Mouse (Mus musculus): ENCODE data around the gene Spata7. TPM values are rescaled to one million over a fixed set of nuclear protein-coding genes. Genes with fewer than 3 reads are reported as not detected.
A peak's percentile ranks its signal among the peaks of the same experiment; 100 is the strongest.

Gene Spata7
- polyA plus RNA-seq, 2 experiments = 8.4 to 12.5 TPM

DNA sequence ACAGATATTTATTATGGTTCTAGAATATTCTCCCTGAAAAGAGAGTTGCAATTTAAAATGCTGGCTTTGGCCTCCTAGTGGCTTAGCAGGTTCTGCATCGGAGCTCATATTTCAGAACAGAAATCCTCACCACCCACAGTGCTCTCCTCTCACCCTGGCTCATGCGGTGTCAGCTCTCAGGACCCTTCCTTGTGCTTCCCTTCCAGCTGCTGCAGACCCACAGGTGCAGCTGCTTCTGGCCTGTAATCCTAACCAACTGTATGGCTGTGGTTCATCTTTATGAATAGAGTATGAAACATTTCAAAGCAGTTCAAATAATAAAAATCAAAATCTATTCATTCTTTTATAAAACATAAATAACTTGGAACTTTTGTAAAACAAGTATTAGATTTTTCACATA is 28.9 kb downstream of the Spata7 start:
- 42% methylated on average over 2 of the region's 2 CpGs for WGBS
- DNase-seq (ENCODE audit: low spot score) = no peak

DNA sequence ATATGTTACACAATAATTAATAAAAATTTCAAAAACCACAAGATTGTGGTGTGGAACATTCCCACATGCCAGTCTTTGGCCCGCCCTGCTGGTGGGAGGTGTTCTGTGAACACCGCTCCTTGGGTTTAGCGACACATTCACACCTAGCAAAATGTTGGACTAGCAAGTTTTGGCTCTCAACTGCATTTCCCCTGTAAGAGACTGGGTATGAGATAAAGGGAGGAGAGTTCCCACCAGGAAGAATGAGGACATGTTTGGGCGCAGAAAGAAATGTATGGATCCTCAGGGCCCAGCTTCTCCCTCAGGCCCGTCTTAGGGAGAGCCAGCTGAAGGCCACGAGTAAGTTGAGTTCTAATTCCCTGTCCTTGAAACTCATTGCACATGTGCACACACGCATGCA is 34.7 kb downstream of the Spata7 start:
- Histone ChIP-seq H3K9ac (ENCODE audit: low read depth, low read length, severe bottlenecking) (no peak overlapping the region), H3K4me3 (replicated peaks; ENCODE audit: low read length) (no peak overlapping the region), H3K4me2 (replicated peaks; ENCODE audit: low read depth, low read length, severe bottlenecking) (no peak overlapping the region), H3K27ac (replicated peaks; ENCODE audit: low read depth, low read length) (no peak overlapping the region), H3K27me3 (ENCODE audit: control insufficient read depth, insufficient read depth, low read length) (no peaks in the 10 kb centered on the region), H3K4me1 (ENCODE audit: control insufficient read depth, insufficient read depth, low read length) (no peaks in the 10 kb centered on the region), H3K9me3 (ENCODE audit: control insufficient read depth, low read length) (no peaks in the 10 kb centered on the region), H3K36me3 (ENCODE audit: control insufficient read depth, insufficient read depth, low read length) (peaks cover 28% of the 10 kb centered on the region)
- TF ChIP-seq POLR2A (IDR thresholded peaks at IDR 0.05; ENCODE audit: borderline replicate concordance, extremely low read depth, insufficient read depth, insufficient read length) = no peak
- no peak for DNase-seq (ENCODE audit: low spot score)
- 88% methylated on average over 7 of the region's 7 CpGs for WGBS
- ATAC-seq (ENCODE audit: low FRiP score, low read depth) = no peak

More for the DNA sequence above, 28.9 kb downstream of the Spata7 start:
- peaks cover 21% of the 10 kb centered on the region for H3K36me3 ChIP-seq (ENCODE audit: control insufficient read depth, insufficient read depth, low read length)
- no peaks in the 10 kb centered on the region for H3K27me3 ChIP-seq (ENCODE audit: control insufficient read depth, insufficient read depth, low read length)
- H3K9ac ChIP-seq (ENCODE audit: low read depth, low read length, severe bottlenecking) = no peak overlapping the region
- ATAC-seq (ENCODE audit: low FRiP score, low read depth) = peak; percentile 85
- H3K4me3 ChIP-seq (replicated peaks; ENCODE audit: low read length) = no peak overlapping the region
- no peaks in the 10 kb centered on the region for H3K9me3 ChIP-seq (ENCODE audit: control insufficient read depth, low read length)
- H3K27ac ChIP-seq (replicated peaks; ENCODE audit: low read depth, low read length) = no peak overlapping the region
- H3K4me1 ChIP-seq (ENCODE audit: control insufficient read depth, insufficient read depth, low read length) = no peaks in the 10 kb centered on the region
- no peak overlapping the region for H3K4me2 ChIP-seq (replicated peaks; ENCODE audit: low read depth, low read length, severe bottlenecking)
- TF ChIP-seq POLR2A (IDR thresholded peaks at IDR 0.05; ENCODE audit: borderline replicate concordance, extremely low read depth, insufficient read depth, insufficient read length) = no peak

DNA sequence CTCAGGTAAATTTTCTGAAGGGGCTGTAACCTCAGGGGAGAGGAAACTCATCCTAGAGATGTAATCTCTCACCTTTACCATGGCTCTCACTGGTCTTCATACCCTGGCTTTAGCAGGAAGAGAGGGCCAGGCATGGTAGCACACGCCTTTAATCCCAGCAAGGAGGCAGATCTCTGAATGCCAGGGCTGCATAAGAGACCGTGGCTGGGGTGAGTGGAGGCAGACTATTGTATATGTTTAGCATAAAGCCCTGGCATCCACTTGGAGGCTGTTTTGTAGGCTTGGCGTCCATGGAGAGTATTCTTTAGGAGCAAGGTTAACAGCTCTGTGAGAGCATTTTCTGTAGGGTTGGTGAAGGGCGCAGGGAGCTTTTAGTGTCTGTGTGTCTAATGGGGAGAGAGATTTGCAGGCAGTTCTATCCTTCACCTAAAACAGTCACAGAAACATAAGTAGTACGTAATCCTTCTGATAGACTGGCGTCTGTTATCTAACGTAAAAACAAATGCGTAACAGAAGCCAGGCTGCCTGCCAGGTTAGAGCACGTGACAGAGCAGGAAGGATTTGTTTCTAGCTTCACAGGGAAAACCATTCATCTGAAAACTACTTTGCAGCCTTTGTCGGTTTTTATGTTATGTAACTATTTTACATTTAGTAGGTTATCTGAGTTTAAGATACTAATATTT is 40.3 kb downstream of the Spata7 start:
- H3K4me3 ChIP-seq (replicated peaks; ENCODE audit: low read length) = no peak overlapping the region
- TF ChIP-seq POLR2A (IDR thresholded peaks at IDR 0.05; ENCODE audit: borderline replicate concordance, extremely low read depth, insufficient read depth, insufficient read length) = no peak
- H3K4me1 ChIP-seq (ENCODE audit: control insufficient read depth, insufficient read depth, low read length) = 0 out of 2 replicates have a peak, but pooled peaks cover 2% of the 10 kb centered on the region
- 0 out of 2 replicates have a peak overlapping the region, but pooled peaks have one; percentile 11 for H3K4me2 ChIP-seq (replicated peaks; ENCODE audit: low read depth, low read length, severe bottlenecking)
- no peak overlapping the region for H3K9ac ChIP-seq (ENCODE audit: low read depth, low read length, severe bottlenecking)
- H3K9me3 ChIP-seq (ENCODE audit: control insufficient read depth, low read length) = no peaks in the 10 kb centered on the region
- no peaks in the 10 kb centered on the region for H3K27me3 ChIP-seq (ENCODE audit: control insufficient read depth, insufficient read depth, low read length)
- ATAC-seq (ENCODE audit: low FRiP score, low read depth) (peak; percentile 30; the same call in 1 of the 2 replicates), DNase-seq (ENCODE audit: low spot score) (peak; percentile 47)
- 52% methylated on average over 10 of the region's 10 CpGs for WGBS
- 0 out of 2 replicates have a peak overlapping the region, but pooled peaks have one; percentile 9 for H3K27ac ChIP-seq (replicated peaks; ENCODE audit: low read depth, low read length)
- H3K36me3 ChIP-seq (ENCODE audit: control insufficient read depth, insufficient read depth, low read length) = peaks cover 10% of the 10 kb centered on the region; the same call in 1 of the 2 replicates

- 84% methylated on average over 10 of the region's 10 CpGs for WGBS
- H3K9ac ChIP-seq (ENCODE audit: low read depth, low read length, severe bottlenecking) = no peak overlapping the region
- no peak for ATAC-seq (ENCODE audit: low FRiP score, low read depth)
- TF ChIP-seq POLR2A (IDR thresholded peaks at IDR 0.05; ENCODE audit: borderline replicate concordance, extremely low read depth, insufficient read depth, insufficient read length) = no peak
- no peak overlapping the region for H3K4me3 ChIP-seq (replicated peaks; ENCODE audit: low read length)
- 0 out of 2 replicates have a peak, but pooled peaks cover 2% of the 10 kb centered on the region for H3K4me1 ChIP-seq (ENCODE audit: control insufficient read depth, insufficient read depth, low read length)
- no peak overlapping the region for H3K27ac ChIP-seq (replicated peaks; ENCODE audit: low read depth, low read length)
- no peak overlapping the region for H3K4me2 ChIP-seq (replicated peaks; ENCODE audit: low read depth, low read length, severe bottlenecking)
- H3K36me3 ChIP-seq (ENCODE audit: control insufficient read depth, insufficient read depth, low read length) = peaks cover 10% of the 10 kb centered on the region; the same call in 1 of the 2 replicates
- H3K27me3 ChIP-seq (ENCODE audit: control insufficient read depth, insufficient read depth, low read length) = no peaks in the 10 kb centered on the region
- DNase-seq (ENCODE audit: low spot score) = no peak
- no peaks in the 10 kb centered on the region for H3K9me3 ChIP-seq (ENCODE audit: control insufficient read depth, low read length)
Measured at GRCm38 (mm10) chr12:98669086-98669485, 41.1 kb downstream of the Spata7 start.

DNA sequence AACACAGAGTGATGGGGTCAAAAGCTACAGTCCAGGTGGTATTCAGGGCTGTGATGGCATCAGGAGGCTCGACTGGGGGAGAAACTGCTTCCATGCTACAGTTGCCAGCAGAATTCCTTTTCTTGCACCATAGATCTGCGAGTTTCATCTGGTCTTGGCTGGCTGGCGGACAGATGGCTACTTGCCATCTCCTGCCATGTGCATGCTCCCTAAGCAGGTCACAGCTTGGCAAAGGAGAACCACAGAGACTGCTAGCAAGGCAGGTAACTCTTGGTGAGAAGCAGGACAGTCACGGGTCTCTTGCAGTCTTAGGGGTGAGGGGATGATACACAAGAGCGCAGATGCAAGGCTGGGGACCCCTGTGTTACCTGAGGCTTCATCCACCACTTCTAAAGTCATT is 41.9 kb downstream of the Spata7 start:
- H3K4me2 ChIP-seq (replicated peaks; ENCODE audit: low read depth, low read length, severe bottlenecking) = no peak overlapping the region
- no peak overlapping the region for H3K4me3 ChIP-seq (replicated peaks; ENCODE audit: low read length)
- no peak overlapping the region for H3K27ac ChIP-seq (replicated peaks; ENCODE audit: low read depth, low read length)
- H3K4me1 ChIP-seq (ENCODE audit: control insufficient read depth, insufficient read depth, low read length) = 0 out of 2 replicates have a peak, but pooled peaks cover 2% of the 10 kb centered on the region
- no peak for DNase-seq (ENCODE audit: low spot score)
- no peak overlapping the region for H3K9ac ChIP-seq (ENCODE audit: low read depth, low read length, severe bottlenecking)
- TF ChIP-seq POLR2A (IDR thresholded peaks at IDR 0.05; ENCODE audit: borderline replicate concordance, extremely low read depth, insufficient read depth, insufficient read length) = no peak
- no peak for ATAC-seq (ENCODE audit: low FRiP score, low read depth)
- 84% methylated on average over 5 of the region's 5 CpGs for WGBS
- H3K36me3 ChIP-seq (ENCODE audit: control insufficient read depth, insufficient read depth, low read length) = peaks cover 10% of the 10 kb centered on the region; the same call in 1 of the 2 replicates
- H3K9me3 ChIP-seq (ENCODE audit: control insufficient read depth, low read length) = no peaks in the 10 kb centered on the region
- no peaks in the 10 kb centered on the region for H3K27me3 ChIP-seq (ENCODE audit: control insufficient read depth, insufficient read depth, low read length)
